In genomic region chr14:105307716-105308115, GRCm38 (mm10) we compare ENCODE assay signal across 29 mouse cellular contexts. TPM values are rescaled to one million over a fixed set of nuclear protein-coding genes. Genes with fewer than 3 reads are reported as not detected.
A peak's percentile ranks its signal among the peaks of the same experiment; 100 is the strongest.
DNase-seq lines count a peak whose midpoint lies in the region; ATAC-seq and TF ChIP-seq lines count a peak whose summit lies in the region.
"Had no signal": no experiment of that assay in that cellular context is flagged by ENCODE, and none has a peak within 500 bp of the region (broad histone marks: within the 10 kb centered on the region; RNA-seq: fewer than 3 reads in every experiment).

No protein-coding gene starts in this region.

- no peak overlapping the region for H3K4me2 ChIP-seq in forebrain, postnatal 0 days (ENCODE audit: low read depth)
- H3K4me2 ChIP-seq in forebrain, embryonic 12.5 days = no peak overlapping the region
- H3K4me2 ChIP-seq in intestine, postnatal 0 days (replicated peaks; ENCODE audit: low read depth) = no peak overlapping the region
- H3K4me2 ChIP-seq in intestine, embryonic 15.5 days (replicated peaks) = no peak overlapping the region
- no peak overlapping the region for H3K4me2 ChIP-seq in midbrain, postnatal 0 days (ENCODE audit: low read depth, low read length, poor library complexity, severe bottlenecking)
- H3K4me2 ChIP-seq: limb, embryonic 15.5 days; lung, embryonic 15.5 days; midbrain, embryonic 12.5 days; neural tube, embryonic 13.5 days had no signal

- ATAC-seq in forebrain, postnatal 0 days = peak; percentile 86
- no peak for ATAC-seq in forebrain, embryonic 12.5 days (ENCODE audit: low FRiP score)
- ATAC-seq in intestine, postnatal 0 days = no peak
- no peak for ATAC-seq in intestine, embryonic 15.5 days
- peak; percentile 61; the same call in 1 of the 2 replicates for ATAC-seq in midbrain, postnatal 0 days (ENCODE audit: low FRiP score)
- ATAC-seq: activated CD4-positive, CD25-positive, alpha-beta regulatory T cell, adult 4 months had no signal

- peak; percentile 35 for TF ChIP-seq CTCF in forebrain, postnatal 0 days (IDR thresholded peaks at IDR 0.05; ENCODE audit: low read depth)
- TF ChIP-seq CTCF in intestine, postnatal 0 days (IDR thresholded peaks at IDR 0.05; ENCODE audit: low read depth) = 0 out of 2 replicates have a peak, but pooled peaks have one; percentile 25
- TF ChIP-seq CTCF in midbrain, postnatal 0 days (IDR thresholded peaks at IDR 0.05) = peak; percentile 57

- peaks cover 8% of the 10 kb centered on the region for H3K36me3 ChIP-seq in forebrain, postnatal 0 days (ENCODE audit: insufficient read depth)
- no peaks in the 10 kb centered on the region; the same call in 1 of the 2 replicates for H3K36me3 ChIP-seq in forebrain, embryonic 12.5 days (replicated peaks)
- H3K36me3 ChIP-seq in intestine, postnatal 0 days (ENCODE audit: control insufficient read depth, insufficient read depth) = peaks cover 40% of the 10 kb centered on the region
- no peaks in the 10 kb centered on the region for H3K36me3 ChIP-seq in intestine, embryonic 15.5 days
- no peaks in the 10 kb centered on the region for H3K36me3 ChIP-seq in midbrain, postnatal 0 days (ENCODE audit: insufficient read depth, low read length)
- H3K36me3 ChIP-seq in midbrain, embryonic 10.5 days = peaks cover 5% of the 10 kb centered on the region; the same call in 1 of the 2 replicates

- DNase-seq in forebrain, postnatal 0 days = peak; percentile 42
- no peak for DNase-seq in midbrain, postnatal 0 days (ENCODE audit: low spot score)
- no peak for DNase-seq in midbrain, embryonic 10.5 days (ENCODE audit: low spot score)
- DNase-seq in cerebellum, adult 9-11 months = no peak
- DNase-seq: adrenal gland, adult 8-10 months; B cell, adult 2 months; cerebellum, adult 2 months; cerebellum, postnatal 36 days; gastrocnemius, postnatal 25 days; heart, postnatal 4 days; kidney, adult 18-20 months; kidney, postnatal 4 days; layer of hippocampus, adult 9-11 months; retina, postnatal 1 day; right cerebral cortex, postnatal 25 days; thymus, postnatal 25 days had no signal

- H3K27ac ChIP-seq in forebrain, postnatal 0 days (ENCODE audit: low read depth, low read length) = no peak overlapping the region
- H3K27ac ChIP-seq in forebrain, embryonic 12.5 days = no peak overlapping the region
- H3K27ac ChIP-seq in intestine, postnatal 0 days (ENCODE audit: low read depth, low read length) = no peak overlapping the region
- H3K27ac ChIP-seq in intestine, embryonic 15.5 days = no peak overlapping the region
- no peak overlapping the region for H3K27ac ChIP-seq in midbrain, postnatal 0 days (ENCODE audit: low read depth, low read length)
- no peak overlapping the region for H3K27ac ChIP-seq in midbrain, embryonic 10.5 days (replicated peaks)
- H3K27ac ChIP-seq: left cerebral cortex, adult 2 months; limb, embryonic 15.5 days; liver, embryonic 14.5 days; lung, embryonic 15.5 days; midbrain, embryonic 12.5 days; neural tube, embryonic 13.5 days had no signal

- no peak overlapping the region for H3K4me3 ChIP-seq in forebrain, postnatal 0 days (ENCODE audit: low read depth, low read length)
- H3K4me3 ChIP-seq in forebrain, embryonic 12.5 days (replicated peaks) = no peak overlapping the region
- no peak overlapping the region for H3K4me3 ChIP-seq in intestine, postnatal 0 days (ENCODE audit: low read depth, low read length)
- H3K4me3 ChIP-seq in intestine, embryonic 15.5 days (replicated peaks) = no peak overlapping the region
- H3K4me3 ChIP-seq in midbrain, postnatal 0 days (ENCODE audit: low read depth, low read length) = no peak overlapping the region
- H3K4me3 ChIP-seq in midbrain, embryonic 10.5 days = no peak overlapping the region
- H3K4me3 ChIP-seq: left cerebral cortex, adult 2 months; limb, embryonic 15.5 days; lung, embryonic 15.5 days; midbrain, embryonic 12.5 days; myocyte; neural tube, embryonic 13.5 days had no signal

- no peak overlapping the region for H3K9ac ChIP-seq in forebrain, postnatal 0 days
- no peak overlapping the region for H3K9ac ChIP-seq in forebrain, embryonic 12.5 days
- H3K9ac ChIP-seq in intestine, postnatal 0 days (ENCODE audit: low read depth, low read length) = no peak overlapping the region
- H3K9ac ChIP-seq in intestine, embryonic 15.5 days = no peak overlapping the region
- H3K9ac ChIP-seq in midbrain, postnatal 0 days (replicated peaks; ENCODE audit: low read length, poor library complexity, severe bottlenecking) = no peak overlapping the region
- H3K9ac ChIP-seq: limb, embryonic 15.5 days; liver, embryonic 14.5 days; lung, embryonic 15.5 days; midbrain, embryonic 12.5 days; neural tube, embryonic 13.5 days had no signal

- H3K4me1 ChIP-seq in forebrain, postnatal 0 days (ENCODE audit: insufficient read depth) = no peaks in the 10 kb centered on the region
- no peaks in the 10 kb centered on the region for H3K4me1 ChIP-seq in forebrain, embryonic 12.5 days
- no peaks in the 10 kb centered on the region for H3K4me1 ChIP-seq in intestine, postnatal 0 days (replicated peaks; ENCODE audit: control insufficient read depth, insufficient read depth, low read length)
- no peaks in the 10 kb centered on the region for H3K4me1 ChIP-seq in intestine, embryonic 15.5 days (replicated peaks)
- H3K4me1 ChIP-seq in midbrain, postnatal 0 days (ENCODE audit: insufficient read depth, low read length) = no peaks in the 10 kb centered on the region
- H3K4me1 ChIP-seq in midbrain, embryonic 10.5 days = no peaks in the 10 kb centered on the region
- H3K4me1 ChIP-seq: limb, embryonic 15.5 days; lung, embryonic 15.5 days; midbrain, embryonic 12.5 days had no signal

- no peaks in the 10 kb centered on the region for H3K9me3 ChIP-seq in forebrain, postnatal 0 days (ENCODE audit: low read length)
- H3K9me3 ChIP-seq in forebrain, embryonic 12.5 days = no peaks in the 10 kb centered on the region
- H3K9me3 ChIP-seq in intestine, postnatal 0 days (ENCODE audit: control insufficient read depth) = no peaks in the 10 kb centered on the region
- no peaks in the 10 kb centered on the region for H3K9me3 ChIP-seq in intestine, embryonic 15.5 days
- H3K9me3 ChIP-seq in midbrain, postnatal 0 days (ENCODE audit: low read length) = no peaks in the 10 kb centered on the region
- H3K9me3 ChIP-seq in midbrain, embryonic 10.5 days (replicated peaks) = no peaks in the 10 kb centered on the region
- H3K9me3 ChIP-seq: G1E; limb, embryonic 15.5 days; lung, embryonic 15.5 days; midbrain, embryonic 12.5 days; neural tube, embryonic 13.5 days had no signal

- H3K27me3 ChIP-seq in forebrain, postnatal 0 days (ENCODE audit: insufficient read depth, low read length) = no peaks in the 10 kb centered on the region
- no peaks in the 10 kb centered on the region for H3K27me3 ChIP-seq in forebrain, embryonic 12.5 days
- no peaks in the 10 kb centered on the region for H3K27me3 ChIP-seq in intestine, postnatal 0 days (replicated peaks; ENCODE audit: control insufficient read depth, insufficient read depth, low read length)
- no peaks in the 10 kb centered on the region for H3K27me3 ChIP-seq in intestine, embryonic 15.5 days (replicated peaks)
- H3K27me3 ChIP-seq in midbrain, postnatal 0 days (ENCODE audit: insufficient read depth, low read length) = no peaks in the 10 kb centered on the region
- peaks cover 12% of the 10 kb centered on the region for H3K27me3 ChIP-seq in midbrain, embryonic 10.5 days (ENCODE audit: low read depth, poor library complexity, severe bottlenecking)
- H3K27me3 ChIP-seq: CH12.LX; limb, embryonic 15.5 days; lung, embryonic 15.5 days; midbrain, embryonic 12.5 days; neural tube, embryonic 13.5 days had no signal

- WGBS in forebrain, postnatal 0 days = 60% methylated on average over 4 of the region's 4 CpGs
- WGBS in forebrain, embryonic 12.5 days = 88% methylated on average over 4 of the region's 4 CpGs
- WGBS in intestine, postnatal 0 days = 79% methylated on average over 4 of the region's 4 CpGs
- WGBS in intestine, embryonic 15.5 days = 75% methylated on average over 4 of the region's 4 CpGs
- 65% methylated on average over 4 of the region's 4 CpGs for WGBS in midbrain, postnatal 0 days
- WGBS in midbrain, embryonic 10.5 days = 90% methylated on average over 4 of the region's 4 CpGs

RNA-seq across cellular contexts. Expression of gene Ndfip2, which starts 49.3 kb away (rescaled TPM):
- 111 and 126 TPM in 2 replicates for total RNA-seq in forebrain, postnatal 0 days (2014; rRNA removed)
- 86.5 and 97.6 TPM in 2 replicates for polyA plus RNA-seq in forebrain, postnatal 0 days (2015; fragmentation: Nextera tagmentation; extraction: Ambion mirVana)
- 61.5 and 65.7 TPM in 2 replicates for polyA plus RNA-seq in forebrain, embryonic 12.5 days (2016; fragmentation: Nextera tagmentation; extraction: Ambion mirVana)
- 119 and 124 TPM in 2 replicates for polyA plus RNA-seq in intestine, postnatal 0 days (2015; fragmentation: Nextera tagmentation; extraction: Ambion mirVana)
- polyA plus RNA-seq in intestine, embryonic 15.5 days (2015; fragmentation: Nextera tagmentation; extraction: Ambion mirVana) = 101 and 107 TPM in 2 replicates
- 158 TPM in 2 replicates for total RNA-seq in midbrain, postnatal 0 days (2014; rRNA removed)
- polyA plus RNA-seq in midbrain, postnatal 0 days (2015; fragmentation: Nextera tagmentation; extraction: Ambion mirVana) = 113 and 121 TPM in 2 replicates
- 45.0 and 55.5 TPM in 2 replicates for polyA plus RNA-seq in midbrain, embryonic 10.5 days (2016; fragmentation: Nextera tagmentation; extraction: Ambion mirVana)

Comparison
In these comparisons a context has a peak if more than half of its experiments do, and no peak if none do; other contexts are left out.
1. ATAC-seq: peak in forebrain, postnatal 0 days (single experiment) and midbrain, postnatal 0 days (single experiment); none in forebrain, embryonic 12.5 days (single experiment), intestine, postnatal 0 days (single experiment) and intestine, embryonic 15.5 days (single experiment).
2. Peak in every context shown above with its lines, with median percentiles within 50 percentile points of each other: CTCF ChIP-seq.